Mouse (Mus musculus): Measurements from ENCODE around the gene Syne1. TPM values are rescaled to one million over a fixed set of nuclear protein-coding genes. Genes with fewer than 3 reads are reported as not detected.
A peak's percentile ranks its signal among the peaks of the same experiment; 100 is the strongest.

The Syne1 gene
- total RNA-seq, 2 experiments from 2014 or later, result 17.7 to 24.4 TPM

- DNase-seq, result no peak
Measured at GRCm38 (mm10) chr10:5203837-5204236, 347.4 kb downstream of the Syne1 start.

GRCm38 (mm10) chr10:5197356-5197755, 353.9 kb downstream of the Syne1 start:
- DNase-seq, result no peak

- DNase-seq, result no peak
Measured at GRCm38 (mm10) chr10:5196267-5196666, 355.0 kb downstream of the Syne1 start.

GRCm38 (mm10) chr10:5195288-5195687, 356.0 kb downstream of the Syne1 start:
- no peak for DNase-seq

- DNase-seq, result peak; percentile 79
Measured at GRCm38 (mm10) chr10:5194671-5195234, 356.5 kb downstream of the Syne1 start.

GRCm38 (mm10) chr10:5194081-5194670, 357.1 kb downstream of the Syne1 start:
- no peak for DNase-seq

GRCm38 (mm10) chr10:5192861-5193490, 358.3 kb downstream of the Syne1 start:
- DNase-seq, result no peak

- no peak for DNase-seq
Measured at GRCm38 (mm10) chr10:5190756-5191155, 360.5 kb downstream of the Syne1 start.

GRCm38 (mm10) chr10:5188890-5189289, 362.4 kb downstream of the Syne1 start:
- DNase-seq, result no peak

GRCm38 (mm10) chr10:5185156-5186083, 365.9 kb downstream of the Syne1 start:
- DNase-seq, result no peak

- DNase-seq, result no peak
Measured at GRCm38 (mm10) chr10:5181771-5182176, 369.5 kb downstream of the Syne1 start.

- no peak for DNase-seq
Measured at GRCm38 (mm10) chr10:5179891-5180290, 371.4 kb downstream of the Syne1 start.

- DNase-seq, result no peak
Measured at GRCm38 (mm10) chr10:5177446-5178015, 373.8 kb downstream of the Syne1 start.

- DNase-seq, result no peak
Measured at GRCm38 (mm10) chr10:5176371-5176770, 374.9 kb downstream of the Syne1 start.

- no peak for DNase-seq
Measured at GRCm38 (mm10) chr10:5170425-5170824, 380.9 kb downstream of the Syne1 start.

GRCm38 (mm10) chr10:5167481-5167880, 383.8 kb downstream of the Syne1 start:
- DNase-seq, result no peak

GRCm38 (mm10) chr10:5165439-5165838, 385.8 kb downstream of the Syne1 start:
- no peak for DNase-seq

GRCm38 (mm10) chr10:5163770-5164169, 387.5 kb downstream of the Syne1 start:
- DNase-seq, result no peak

GRCm38 (mm10) chr10:5163286-5163685, 388.0 kb downstream of the Syne1 start:
- no peak for DNase-seq

GRCm38 (mm10) chr10:5161394-5161872, 389.8 kb downstream of the Syne1 start:
- peak; percentile 79 for DNase-seq

- DNase-seq, result no peak
Measured at GRCm38 (mm10) chr10:5159679-5160078, 391.6 kb downstream of the Syne1 start.

GRCm38 (mm10) chr10:5153047-5153446, 398.2 kb downstream of the Syne1 start:
- no peak for DNase-seq

Data from adrenal gland, postnatal 10 days (tissue).